Mouse (Mus musculus): Measurements from ENCODE around the gene E330017A01Rik.

Gene E330017A01Rik

DNA sequence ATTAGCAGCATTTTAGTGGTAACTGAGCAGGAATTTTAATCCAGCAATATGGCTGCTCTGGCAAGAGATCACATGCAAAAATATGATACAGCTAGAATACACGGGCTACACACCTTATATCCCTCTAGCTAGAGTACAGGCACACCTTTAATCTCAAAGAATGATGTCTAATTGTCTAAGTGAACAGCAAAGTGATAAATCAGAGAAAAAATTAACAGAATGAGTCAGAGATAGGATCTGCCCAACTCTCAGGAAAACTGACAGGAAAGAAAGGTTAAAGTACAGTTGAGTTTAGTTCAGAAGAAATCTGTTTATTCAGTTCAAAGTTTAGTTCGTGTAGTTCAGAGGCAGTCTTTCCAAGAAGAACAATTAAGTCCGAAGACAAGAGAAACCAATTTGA, 47.2 kb downstream of the E330017A01Rik start:
- DNase-seq (ENCODE audit: low read depth, low spot score): no peak

GRCm38 (mm10) chr16:58589444-58589843, 49.1 kb downstream of the E330017A01Rik start:
- DNase-seq (ENCODE audit: low read depth, low spot score): no peak
